Mouse (Mus musculus): Measurements from ENCODE around the gene Cbl. TPM values are rescaled to one million over a fixed set of nuclear protein-coding genes. Genes with fewer than 3 reads are reported as not detected.

Cbl gene
- polyA plus RNA-seq (2012; fragmentation: generic; extraction: Trizol): 8.2 TPM
- long read RNA-seq, experiment 1, partial matches to known transcripts: 2 of 3 reads
- long read RNA-seq, experiment 1, other reads (novel, unspliced or antisense): 1 of 3 reads
- long read RNA-seq, experiment 2, full-length matches to known transcripts: 69 of 87 reads
- long read RNA-seq, experiment 2, partial matches to known transcripts: 3 of 87 reads
- long read RNA-seq, experiment 2, other reads (novel, unspliced or antisense): 15 of 87 reads

GRCm38 (mm10) chr9:44233802-44234478 lies at the start of gene Cbl:
TSS of gene Cbl (minus strand) at chr9:44234049.
- no peaks in the 10 kb centered on the region for H3K27me3 ChIP-seq (ENCODE audit: control insufficient read depth, insufficient read depth, insufficient read length)
- TF ChIP-seq FOSL1 (IDR thresholded peaks at IDR 0.05; ENCODE audit: insufficient read depth, low read length, poor library complexity, severe bottlenecking) (no peak), MAX (IDR thresholded peaks at IDR 0.05) (peak; percentile 65), CTCF (IDR thresholded peaks at IDR 0.05; ENCODE audit: control insufficient read depth, insufficient read depth, insufficient read length) (peak; percentile 66), MYOG (IDR thresholded peaks at IDR 0.05; ENCODE audit: control insufficient read depth, extremely low read depth, insufficient read length) (no peak), USF1 (IDR thresholded peaks at IDR 0.05; ENCODE audit: low read depth) (no peak), MYOD1 (IDR thresholded peaks at IDR 0.05; ENCODE audit: control insufficient read depth, insufficient read length, low read depth) (no peak), CEBPB (IDR thresholded peaks at IDR 0.05; ENCODE audit: low read depth) (no peak)
- no peaks in the 10 kb centered on the region for H3K36me3 ChIP-seq (ENCODE audit: control insufficient read depth, insufficient read depth)
- peak within 1 kb of the TSS; percentile 71 for H3ac ChIP-seq (ENCODE audit: control insufficient read depth, insufficient read length, low read depth)
- peaks cover 32% of the 10 kb centered on the region for H3K79me3 ChIP-seq (ENCODE audit: low read depth)
- peaks cover 46% of the 10 kb centered on the region for H3K79me2 ChIP-seq (ENCODE audit: control insufficient read depth, insufficient read depth)
- peak within 1 kb of the TSS; percentile 72 for H3K4me3 ChIP-seq (ENCODE audit: insufficient read depth, poor library complexity, severe bottlenecking)

- Histone ChIP-seq H3K36me3 (ENCODE audit: control insufficient read depth, insufficient read depth) (no peaks in the 10 kb centered on the region), H3K4me3 (ENCODE audit: insufficient read depth, poor library complexity, severe bottlenecking) (no peak overlapping the region), H3K79me2 (ENCODE audit: control insufficient read depth, insufficient read depth) (no peaks in the 10 kb centered on the region), H3K27me3 (ENCODE audit: control insufficient read depth, insufficient read depth, insufficient read length) (peaks cover 10% of the 10 kb centered on the region), H3ac (ENCODE audit: control insufficient read depth, insufficient read length, low read depth) (no peak overlapping the region), H3K79me3 (ENCODE audit: low read depth) (no peaks in the 10 kb centered on the region)
- TF ChIP-seq FOSL1 (IDR thresholded peaks at IDR 0.05; ENCODE audit: insufficient read depth, low read length, poor library complexity, severe bottlenecking): no peak
- TF ChIP-seq CEBPB (IDR thresholded peaks at IDR 0.05; ENCODE audit: low read depth): no peak
- TF ChIP-seq MYOD1 (IDR thresholded peaks at IDR 0.05; ENCODE audit: control insufficient read depth, insufficient read length, low read depth): no peak
- no peak for TF ChIP-seq USF1 (IDR thresholded peaks at IDR 0.05; ENCODE audit: low read depth)
- TF ChIP-seq CTCF (IDR thresholded peaks at IDR 0.05; ENCODE audit: control insufficient read depth, insufficient read depth, insufficient read length): no peak
- TF ChIP-seq MAX (IDR thresholded peaks at IDR 0.05): no peak
- no peak for TF ChIP-seq MYOG (IDR thresholded peaks at IDR 0.05; ENCODE audit: control insufficient read depth, extremely low read depth, insufficient read length)
Measured at GRCm38 (mm10) chr9:44283183-44283582, 49.3 kb upstream of the Cbl start.

- Histone ChIP-seq H3K79me2 (ENCODE audit: control insufficient read depth, insufficient read depth) (no peaks in the 10 kb centered on the region), H3K27me3 (ENCODE audit: control insufficient read depth, insufficient read depth, insufficient read length) (peaks cover 4% of the 10 kb centered on the region), H3K79me3 (ENCODE audit: low read depth) (no peaks in the 10 kb centered on the region), H3K4me3 (ENCODE audit: insufficient read depth, poor library complexity, severe bottlenecking) (no peak overlapping the region), H3ac (ENCODE audit: control insufficient read depth, insufficient read length, low read depth) (no peak overlapping the region), H3K36me3 (ENCODE audit: control insufficient read depth, insufficient read depth) (no peaks in the 10 kb centered on the region)
- TF ChIP-seq CEBPB (IDR thresholded peaks at IDR 0.05; ENCODE audit: low read depth): no peak
- TF ChIP-seq MAX (IDR thresholded peaks at IDR 0.05): no peak
- TF ChIP-seq USF1 (IDR thresholded peaks at IDR 0.05; ENCODE audit: low read depth): no peak
- no peak for TF ChIP-seq MYOD1 (IDR thresholded peaks at IDR 0.05; ENCODE audit: control insufficient read depth, insufficient read length, low read depth)
- no peak for TF ChIP-seq CTCF (IDR thresholded peaks at IDR 0.05; ENCODE audit: control insufficient read depth, insufficient read depth, insufficient read length)
- TF ChIP-seq MYOG (IDR thresholded peaks at IDR 0.05; ENCODE audit: control insufficient read depth, extremely low read depth, insufficient read length): no peak
- TF ChIP-seq FOSL1 (IDR thresholded peaks at IDR 0.05; ENCODE audit: insufficient read depth, low read length, poor library complexity, severe bottlenecking): no peak
Measured at GRCm38 (mm10) chr9:44269973-44270372, 36.1 kb upstream of the Cbl start.

- no peaks in the 10 kb centered on the region for H3K79me2 ChIP-seq (ENCODE audit: control insufficient read depth, insufficient read depth)
- no peak overlapping the region for H3K4me3 ChIP-seq (ENCODE audit: insufficient read depth, poor library complexity, severe bottlenecking)
- peaks cover 4% of the 10 kb centered on the region for H3K27me3 ChIP-seq (ENCODE audit: control insufficient read depth, insufficient read depth, insufficient read length)
- no peaks in the 10 kb centered on the region for H3K79me3 ChIP-seq (ENCODE audit: low read depth)
- H3K36me3 ChIP-seq (ENCODE audit: control insufficient read depth, insufficient read depth): no peaks in the 10 kb centered on the region
- H3ac ChIP-seq (ENCODE audit: control insufficient read depth, insufficient read length, low read depth): no peak overlapping the region
- TF ChIP-seq FOSL1 (IDR thresholded peaks at IDR 0.05; ENCODE audit: insufficient read depth, low read length, poor library complexity, severe bottlenecking) (no peak), CEBPB (IDR thresholded peaks at IDR 0.05; ENCODE audit: low read depth) (no peak), MYOG (IDR thresholded peaks at IDR 0.05; ENCODE audit: control insufficient read depth, extremely low read depth, insufficient read length) (no peak), MAX (IDR thresholded peaks at IDR 0.05) (no peak), MYOD1 (IDR thresholded peaks at IDR 0.05; ENCODE audit: control insufficient read depth, insufficient read length, low read depth) (no peak), CTCF (IDR thresholded peaks at IDR 0.05; ENCODE audit: control insufficient read depth, insufficient read depth, insufficient read length) (no peak), USF1 (IDR thresholded peaks at IDR 0.05; ENCODE audit: low read depth) (no peak)
Measured at GRCm38 (mm10) chr9:44269077-44269476, 35.2 kb upstream of the Cbl start.

DNA sequence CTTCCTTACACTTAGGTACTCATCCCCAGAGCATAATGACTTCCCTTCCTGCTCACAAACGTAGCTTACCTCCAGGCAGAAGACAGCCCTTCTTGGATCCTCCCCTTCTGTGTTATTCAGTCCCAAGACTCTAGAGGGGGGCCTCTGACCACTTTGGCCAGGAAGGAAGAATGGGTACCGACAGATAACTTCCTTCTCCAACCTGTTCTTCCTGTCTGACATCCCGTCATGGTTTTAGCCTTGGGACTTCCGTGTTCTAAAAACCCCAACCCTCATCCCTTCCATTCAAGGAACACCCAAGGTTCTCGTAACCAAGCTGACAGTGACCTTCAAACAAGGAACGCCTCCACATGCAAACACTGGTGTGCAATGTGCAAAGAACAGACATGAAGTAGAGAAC lies 34.6 kb upstream of the Cbl start, which contains the start of gene Nlrx1:
TSS of gene Nlrx1 (minus strand) at position 168 of the 400 bp plus-strand sequence.
- TF ChIP-seq USF1 (IDR thresholded peaks at IDR 0.05; ENCODE audit: low read depth) (no peak), FOSL1 (IDR thresholded peaks at IDR 0.05; ENCODE audit: insufficient read depth, low read length, poor library complexity, severe bottlenecking) (no peak), MAX (IDR thresholded peaks at IDR 0.05) (no peak), CEBPB (IDR thresholded peaks at IDR 0.05; ENCODE audit: low read depth) (no peak), CTCF (IDR thresholded peaks at IDR 0.05; ENCODE audit: control insufficient read depth, insufficient read depth, insufficient read length) (no peak), MYOD1 (IDR thresholded peaks at IDR 0.05; ENCODE audit: control insufficient read depth, insufficient read length, low read depth) (no peak), MYOG (IDR thresholded peaks at IDR 0.05; ENCODE audit: control insufficient read depth, extremely low read depth, insufficient read length) (no peak)
- no peaks in the 10 kb centered on the region for H3K79me3 ChIP-seq (ENCODE audit: low read depth)
- peaks cover 2% of the 10 kb centered on the region for H3K27me3 ChIP-seq (ENCODE audit: control insufficient read depth, insufficient read depth, insufficient read length)
- peak within 1 kb of the TSS; percentile 6 for H3K4me3 ChIP-seq (ENCODE audit: insufficient read depth, poor library complexity, severe bottlenecking)
- H3K36me3 ChIP-seq (ENCODE audit: control insufficient read depth, insufficient read depth): no peaks in the 10 kb centered on the region
- peak within 1 kb of the TSS; percentile 79 for H3ac ChIP-seq (ENCODE audit: control insufficient read depth, insufficient read length, low read depth)
- no peaks in the 10 kb centered on the region for H3K79me2 ChIP-seq (ENCODE audit: control insufficient read depth, insufficient read depth)

All from C2C12 (cell line).